Mouse (Mus musculus) cerebellum, adult 2 months (tissue): ENCODE data around the gene Dnaic1.
A peak's percentile ranks its signal among the peaks of the same experiment; 100 is the strongest.

ENCODE experiments used
- CTCF ChIP-seq: fragments of 200-500 bp; IDR thresholded peaks from 2 replicates; pipeline ENCODE4 v1.5.1; 2011; ENCODE audit warnings: low read depth, mild to moderate bottlenecking, control low read depth, low read length, moderate library complexity, borderline replicate concordance; ENCODE audit not compliant: insufficient read depth
- POLR2A ChIP-seq: fragments of 200-500 bp; IDR thresholded peaks from 2 replicates; pipeline ENCODE4 v1.6.1; 2011; ENCODE audit warnings: low read length, control low read depth, borderline replicate concordance; ENCODE audit not compliant: insufficient read depth

GRCm38 (mm10) chr4:41614156-41614555, 44.6 kb downstream of the Dnaic1 start:
- peak; percentile 95 for TF ChIP-seq CTCF
- no peak for TF ChIP-seq POLR2A
